In the genomic region with DNA sequence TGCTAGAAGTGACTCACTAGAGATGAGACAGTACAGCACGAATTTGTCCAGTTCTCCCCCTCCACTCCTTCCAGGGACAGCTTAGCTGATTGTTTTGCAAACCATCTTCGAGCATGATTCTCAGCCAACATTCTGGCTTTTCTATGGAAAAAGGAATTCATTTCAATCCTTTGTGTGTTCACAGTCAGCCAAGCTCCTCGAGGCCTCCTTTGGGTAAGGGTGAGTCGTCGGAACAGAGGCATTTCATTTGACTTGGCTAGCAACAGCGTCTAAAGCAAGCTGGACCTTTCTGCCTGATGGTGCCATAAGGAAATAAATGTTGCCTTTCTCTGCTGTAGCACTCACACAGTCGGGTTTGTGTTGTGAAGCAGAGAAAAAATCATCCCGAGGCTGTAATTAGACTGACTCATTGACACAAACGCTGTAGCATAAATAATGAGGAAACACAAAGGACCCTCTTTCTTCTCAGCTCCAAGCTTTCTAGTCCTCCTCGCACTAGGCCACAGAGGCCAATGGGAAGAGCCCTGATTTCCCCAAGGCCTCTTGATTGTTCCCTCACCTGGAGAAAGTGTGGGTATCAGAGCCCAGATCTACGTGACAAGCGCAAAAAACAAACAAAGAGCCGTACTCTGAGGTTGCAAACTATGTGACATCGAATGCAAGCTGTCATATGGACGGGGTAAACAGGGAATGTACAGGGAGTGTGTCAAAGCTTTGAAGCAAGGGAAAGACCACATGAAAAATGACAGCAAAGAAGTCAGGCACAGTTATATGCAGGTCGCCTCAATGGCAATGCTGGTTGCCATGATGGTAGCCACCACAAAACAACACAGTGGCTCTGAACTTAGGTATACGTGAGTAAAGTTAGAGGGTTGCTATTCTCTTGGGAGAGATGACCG, we compare ENCODE assay signal across 7 mouse cellular contexts.
DNase-seq lines count a peak whose midpoint lies in the region; ATAC-seq and TF ChIP-seq lines count a peak whose summit lies in the region.

No protein-coding gene starts in this region.

- no peaks in the 10 kb centered on the region for H3K36me3 ChIP-seq in forebrain, embryonic 10.5 days (replicated peaks)
- H3K36me3 ChIP-seq in hindbrain, postnatal 0 days (ENCODE audit: insufficient read depth, low read length): no peaks in the 10 kb centered on the region
- H3K36me3 ChIP-seq in stomach, embryonic 16.5 days (ENCODE audit: control insufficient read depth, insufficient read depth, low read length): no peaks in the 10 kb centered on the region
- no peaks in the 10 kb centered on the region for H3K36me3 ChIP-seq in kidney, embryonic 16.5 days (ENCODE audit: insufficient read depth, low read length)

- no peaks in the 10 kb centered on the region for H3K9me3 ChIP-seq in forebrain, embryonic 10.5 days
- H3K9me3 ChIP-seq in hindbrain, postnatal 0 days (ENCODE audit: low read length): no peaks in the 10 kb centered on the region
- no peaks in the 10 kb centered on the region for H3K9me3 ChIP-seq in stomach, embryonic 16.5 days (replicated peaks; ENCODE audit: control insufficient read depth, low read length)
- H3K9me3 ChIP-seq in kidney, embryonic 16.5 days (ENCODE audit: low read length): no peaks in the 10 kb centered on the region

- no peaks in the 10 kb centered on the region for H3K27me3 ChIP-seq in forebrain, embryonic 10.5 days (ENCODE audit: poor library complexity, severe bottlenecking)
- no peaks in the 10 kb centered on the region for H3K27me3 ChIP-seq in hindbrain, postnatal 0 days (ENCODE audit: insufficient read depth, low read length)
- no peaks in the 10 kb centered on the region for H3K27me3 ChIP-seq in stomach, embryonic 16.5 days (ENCODE audit: control insufficient read depth, insufficient read depth, low read length)
- no peaks in the 10 kb centered on the region for H3K27me3 ChIP-seq in kidney, embryonic 16.5 days (ENCODE audit: insufficient read depth, low read length)

- no peak overlapping the region for H3K4me3 ChIP-seq in forebrain, embryonic 10.5 days
- no peak overlapping the region for H3K4me3 ChIP-seq in hindbrain, postnatal 0 days (ENCODE audit: low read length)
- no peak overlapping the region for H3K4me3 ChIP-seq in stomach, embryonic 16.5 days (replicated peaks; ENCODE audit: low read length)
- no peak overlapping the region for H3K4me3 ChIP-seq in kidney, embryonic 16.5 days (ENCODE audit: low read length)

- peaks cover 26% of the 10 kb centered on the region for H3K4me1 ChIP-seq in forebrain, embryonic 10.5 days
- H3K4me1 ChIP-seq in hindbrain, postnatal 0 days (ENCODE audit: insufficient read depth, low read length): no peaks in the 10 kb centered on the region
- H3K4me1 ChIP-seq in stomach, embryonic 16.5 days (ENCODE audit: control insufficient read depth, insufficient read depth, low read length): 0 out of 2 replicates have a peak, but pooled peaks cover 5% of the 10 kb centered on the region
- H3K4me1 ChIP-seq in kidney, embryonic 16.5 days (ENCODE audit: insufficient read depth, low read length): no peaks in the 10 kb centered on the region

- ATAC-seq in hindbrain, postnatal 0 days: peak; percentile 79; the same call in 1 of the 2 replicates
- 0 out of 2 replicates have a peak, but pooled peaks have one; percentile 25 for ATAC-seq in stomach, embryonic 16.5 days (ENCODE audit: insufficient read depth, low FRiP score)
- ATAC-seq in kidney, embryonic 16.5 days (ENCODE audit: low FRiP score, low TSS enrichment): no peak

- H3K4me2 ChIP-seq in hindbrain, postnatal 0 days (ENCODE audit: low read depth, low read length): no peak overlapping the region
- no peak overlapping the region for H3K4me2 ChIP-seq in stomach, embryonic 16.5 days (ENCODE audit: low read depth, low read length)
- H3K4me2 ChIP-seq in kidney, embryonic 16.5 days (replicated peaks; ENCODE audit: low read depth, low read length): no peak overlapping the region

- no peak for TF ChIP-seq CTCF in hindbrain, postnatal 0 days (IDR thresholded peaks at IDR 0.05; ENCODE audit: low read depth)

- H3K9ac ChIP-seq in hindbrain, postnatal 0 days (replicated peaks; ENCODE audit: low read length): no peak overlapping the region
- H3K9ac ChIP-seq in stomach, embryonic 16.5 days (ENCODE audit: low read length): no peak overlapping the region
- H3K9ac ChIP-seq in kidney, embryonic 16.5 days (replicated peaks; ENCODE audit: low read length): no peak overlapping the region

- 50% methylated on average over 18 of the region's 18 CpGs for WGBS in forebrain, embryonic 10.5 days
- WGBS in hindbrain, postnatal 0 days: 38% methylated on average over 18 of the region's 18 CpGs
- WGBS in stomach, embryonic 16.5 days: 53% methylated on average over 18 of the region's 18 CpGs
- 65% methylated on average over 18 of the region's 18 CpGs for WGBS in kidney, embryonic 16.5 days

- H3K27ac ChIP-seq in forebrain, embryonic 10.5 days: peak overlapping the region; percentile 77
- 0 out of 2 replicates have a peak overlapping the region, but pooled peaks have one; percentile 1 for H3K27ac ChIP-seq in hindbrain, postnatal 0 days
- peak overlapping the region; percentile 6; the same call in 1 of the 2 replicates for H3K27ac ChIP-seq in stomach, embryonic 16.5 days (ENCODE audit: low read length)
- no peak overlapping the region for H3K27ac ChIP-seq in kidney, embryonic 16.5 days (ENCODE audit: low read length)

- peak; percentile 7 for DNase-seq in ovary, postnatal 14 days (ENCODE audit: low spot score)
- no peak for DNase-seq in ovary, adult 18-20 months (ENCODE audit: low spot score)
- DNase-seq in forebrain, embryonic 10.5 days (ENCODE audit: extremely low spot score, low spot score): peak; percentile 18
- peak; percentile 62 for DNase-seq in hindbrain, postnatal 0 days (ENCODE audit: low spot score)
- DNase-seq in cerebellum, adult 18-20 months: no peak

Comparison
In these comparisons a context has a peak if more than half of its experiments do, and no peak if none do; other contexts are left out.
1. DNase-seq: peak in ovary, postnatal 14 days (single experiment), forebrain, embryonic 10.5 days (single experiment) and hindbrain, postnatal 0 days (single experiment); none in ovary, adult 18-20 months (single experiment) and cerebellum, adult 18-20 months (0 of 2).